Comparison of ENCODE assay signal across 8 mouse cellular contexts in genomic region chr15:89211716-89212461, GRCm38 (mm10). TPM values are rescaled to one million over a fixed set of nuclear protein-coding genes. Genes with fewer than 3 reads are reported as not detected.
A peak's percentile ranks its signal among the peaks of the same experiment; 100 is the strongest.
DNase-seq lines count a peak whose midpoint lies in the region; ATAC-seq lines count a peak whose summit lies in the region.

No protein-coding gene starts in this region.

- peak overlapping the region; percentile 97 for H3K4me3 ChIP-seq in heart, embryonic 12.5 days

- no peaks in the 10 kb centered on the region for H3K27me3 ChIP-seq in heart, embryonic 12.5 days (replicated peaks)

- WGBS in heart, embryonic 12.5 days, result under 1% methylated on average over 35 of the region's 35 CpGs

- H3K36me3 ChIP-seq in heart, embryonic 12.5 days, result peaks cover 12% of the 10 kb centered on the region

- H3K9ac ChIP-seq in heart, embryonic 12.5 days, result peak overlapping the region; percentile 95

- intact Hi-C loops in left cerebral cortex, postnatal 25 days (cut with DNase I), result loop anchor here (2.0 to 10.0 kb wide), 3 partner anchors 15 to 387 kb away; partner anchors contain the start of genes Dennd6b and Tubgcp6

- H3K4me2 ChIP-seq in heart, embryonic 12.5 days, result peak overlapping the region; percentile 97

- ATAC-seq in heart, embryonic 12.5 days (ENCODE audit: insufficient number of reproducible peaks, low FRiP score), result peak; percentile 52
- peak; percentile 11 for ATAC-seq in megakaryocyte-erythroid progenitor cell, adult 5-6 weeks (replicated peaks; ENCODE audit: low FRiP score, low TSS enrichment, poor library complexity, severe bottlenecking)

- peaks cover 29% of the 10 kb centered on the region for H3K4me1 ChIP-seq in heart, embryonic 12.5 days (replicated peaks)

- peak overlapping the region; percentile 94 for H3K27ac ChIP-seq in heart, embryonic 12.5 days (ENCODE audit: poor library complexity, severe bottlenecking)

- DNase-seq in cerebellum, adult 11 months, result peak; percentile 45
- DNase-seq in cerebellum, postnatal 4 days (ENCODE audit: low spot score in 2 of 2), result no peak
- DNase-seq in CD4-positive helper T cell, adult 2 months (ENCODE audit: low read depth, low spot score), result peak; percentile 26
- peak; percentile 77 for DNase-seq in cerebellum, adult 9-11 months
- peak; percentile 17 to 26 for DNase-seq in left cerebral cortex, postnatal 25 days (ENCODE audit: low spot score in 2 of 2)
- DNase-seq in spleen, postnatal 10 days (ENCODE audit: low spot score in 2 of 2), result peak; percentile 56 to 65

- H3K9me3 ChIP-seq in heart, embryonic 12.5 days (replicated peaks), result no peaks in the 10 kb centered on the region; the same call in 1 of the 2 replicates

RNA-seq across cellular contexts. Expression of gene Ppp6r2, which starts 0.5 kb away (rescaled TPM):
- polyA plus RNA-seq in heart, embryonic 12.5 days (2016; fragmentation: Nextera tagmentation; extraction: Ambion mirVana), result 21.0 and 25.9 TPM in 2 replicates
- total RNA-seq in left cerebral cortex, postnatal 25 days (2021), result 100 to 1,000 TPM; 148 to 149 TPM
- 56.3 and 72.3 TPM in 2 replicates for total RNA-seq in megakaryocyte-erythroid progenitor cell, adult 5-6 weeks (2014; fragmentation: Nextera tagmentation)
- total RNA-seq in megakaryocyte-erythroid progenitor cell, adult 5-6 weeks (2017), result 29.4 and 145 TPM in 2 replicates

RNA-seq across cellular contexts. Expression of gene Dennd6b, which starts 15.6 kb away (rescaled TPM):
- polyA plus RNA-seq in heart, embryonic 12.5 days (2016; fragmentation: Nextera tagmentation; extraction: Ambion mirVana), result 19.9 and 20.2 TPM in 2 replicates
- total RNA-seq in left cerebral cortex, postnatal 25 days (2021), result 10 to 100 TPM; 44.8 to 47.0 TPM
- total RNA-seq in megakaryocyte-erythroid progenitor cell, adult 5-6 weeks (2014; fragmentation: Nextera tagmentation), result 9.8 and 14.1 TPM in 2 replicates
- total RNA-seq in megakaryocyte-erythroid progenitor cell, adult 5-6 weeks (2017), result 1.3 and 4.6 TPM in 2 replicates

RNA-seq across cellular contexts. Expression of gene Plxnb2, which starts 31.3 kb away (rescaled TPM):
- 124 and 130 TPM in 2 replicates for polyA plus RNA-seq in heart, embryonic 12.5 days (2016; fragmentation: Nextera tagmentation; extraction: Ambion mirVana)
- 10 to 100 TPM; 43.4 to 44.9 TPM for total RNA-seq in left cerebral cortex, postnatal 25 days (2021)
- 2.3 and 3.6 TPM in 2 replicates for total RNA-seq in megakaryocyte-erythroid progenitor cell, adult 5-6 weeks (2014; fragmentation: Nextera tagmentation)
- total RNA-seq in megakaryocyte-erythroid progenitor cell, adult 5-6 weeks (2017), result 0.34 and 1.7 TPM in 2 replicates

Comparison
In these comparisons a context has a peak if more than half of its experiments do, and no peak if none do; other contexts are left out.
1. DNase-seq: peak in cerebellum, adult 11 months (single experiment), CD4-positive helper T cell, adult 2 months (single experiment), cerebellum, adult 9-11 months (single experiment), left cerebral cortex, postnatal 25 days (2 of 2) and spleen, postnatal 10 days (2 of 2); none in cerebellum, postnatal 4 days (0 of 2).
2. RNA of gene Plxnb2, which starts 31.3 kb away (total RNA-seq): 43.4 to 44.9 TPM in left cerebral cortex, postnatal 25 days; 0.34 to 3.6 TPM in megakaryocyte-erythroid progenitor cell, adult 5-6 weeks; every median in the first group is over 4 times any median in the second.